Mouse (Mus musculus) liver, adult 2 months (tissue): Measurements from ENCODE around the gene Capn8. TPM values are rescaled to one million over a fixed set of nuclear protein-coding genes. Genes with fewer than 3 reads are reported as not detected.

Experiments
- DNase-seq: peaks from one replicate; pipeline ENCODE4 v3.0.0-alpha.2; 2011; ENCODE audit warnings: low read depth, low spot score; ENCODE audit errors: extremely low read depth
- H3K27ac ChIP-seq: fragments of 200-500 bp; replicated peaks from 2 replicates; pipeline ENCODE4 v1.5.1; 2012; ENCODE audit warnings: low read depth, mild to moderate bottlenecking, control low read depth, inconsistent platforms, low read length; ENCODE audit not compliant: insufficient read depth
- H3K27me3 ChIP-seq: fragments of 200-500 bp; 2 replicates; pipeline ENCODE4 v1.6.1; 2012; ENCODE audit warnings: mild to moderate bottlenecking, moderate library complexity, low read length, inconsistent platforms; ENCODE audit not compliant: control insufficient read depth, insufficient read depth
- H3K36me3 ChIP-seq: fragments of 200-500 bp; 2 replicates; pipeline ENCODE4 v1.6.1; 2012; ENCODE audit warnings: low read length, inconsistent platforms; ENCODE audit not compliant: control insufficient read depth, insufficient read depth
- H3K4me1 ChIP-seq: fragments of 200-500 bp; 2 replicates; pipeline ENCODE4 v1.6.1; 2011; ENCODE audit warnings: low read length; ENCODE audit not compliant: control insufficient read depth, insufficient read depth
- H3K4me3 ChIP-seq: fragments of 200-500 bp; 2 replicates; pipeline ENCODE4 v1.5.1; 2011; ENCODE audit warnings: low read depth, mild to moderate bottlenecking, control low read depth, low read length, moderate library complexity; ENCODE audit not compliant: insufficient read depth
- H3K79me2 ChIP-seq: fragments of 200-500 bp; 2 replicates; pipeline ENCODE4 v1.6.1; 2012; ENCODE audit warnings: inconsistent platforms, mild to moderate bottlenecking, low read length, moderate library complexity; ENCODE audit not compliant: control insufficient read depth, insufficient read depth
- H3K9ac ChIP-seq: fragments of 200-500 bp; 2 replicates; pipeline ENCODE4 v1.6.1; 2012; ENCODE audit warnings: low read depth, mild to moderate bottlenecking, control low read depth, inconsistent platforms, low read length
- CTCF ChIP-seq: fragments of 200-500 bp; IDR thresholded peaks from 2 replicates; pipeline ENCODE4 v1.5.1; 2011; ENCODE audit warnings: low read depth, low read length, control low read depth
- POLR2A ChIP-seq: fragments of 200-500 bp; IDR thresholded peaks from 2 replicates; pipeline ENCODE4 v1.6.1; 2011; ENCODE audit warnings: low read length, control low read depth; ENCODE audit not compliant: insufficient read depth; ENCODE audit errors: extremely low read depth
- WGBS: fragments of 180-500 bp; shearing (Covaris S2); methylation state at CpG from one replicate; pipeline ENCODE4 v1.1.7; 2018; 5-methylcytosine and 5-hydroxymethylcytosine counted together
- polyA plus RNA-seq: library from polyadenylated mRNA; depleted of rRNA; stranded (reverse); fragments of >200 nt; gene quantifications from 2 replicates; pipeline ENCODE4 v1.2.3, GENCODE M21; 2012
- total RNA-seq: library from RNA; depleted of rRNA; stranded (reverse); fragments of >200 nt; gene quantifications from 2 replicates; pipeline ENCODE4 v1.2.3, GENCODE M21; 2014

Gene Capn8
- total and polyA plus RNA-seq, 2 experiments = 0.04 to 0.09 TPM

GRCm38 (mm10) chr1:182553649-182554375 lies 11.0 kb upstream of the Capn8 start:
- Histone ChIP-seq H3K27ac (no peak overlapping the region), H3K79me2 (no peaks in the 10 kb centered on the region), H3K27me3 (no peaks in the 10 kb centered on the region), H3K4me3 (no peak overlapping the region), H3K9ac (no peak overlapping the region), H3K4me1 (no peaks in the 10 kb centered on the region), H3K36me3 (no peaks in the 10 kb centered on the region)
- peak; percentile 18 for DNase-seq
- 61% methylated on average over 12 of the region's 12 CpGs for WGBS
- peak; percentile 87 for TF ChIP-seq CTCF
- TF ChIP-seq POLR2A = no peak

- WGBS = 89% methylated on average over 4 of the region's 4 CpGs
- TF ChIP-seq POLR2A = no peak
- TF ChIP-seq CTCF = no peak
- H3K27ac ChIP-seq = no peak overlapping the region
- DNase-seq = no peak
- H3K79me2 ChIP-seq = no peaks in the 10 kb centered on the region
- H3K36me3 ChIP-seq = no peaks in the 10 kb centered on the region
- H3K27me3 ChIP-seq = no peaks in the 10 kb centered on the region
- peaks cover 2% of the 10 kb centered on the region; the same call in 1 of the 2 replicates for H3K4me1 ChIP-seq
- H3K4me3 ChIP-seq = no peak overlapping the region
- no peak overlapping the region for H3K9ac ChIP-seq
Measured at GRCm38 (mm10) chr1:182558271-182558670, 6.5 kb upstream of the Capn8 start.

GRCm38 (mm10) chr1:182559530-182559929 lies 5.3 kb upstream of the Capn8 start:
- no peaks in the 10 kb centered on the region for H3K36me3 ChIP-seq
- peaks cover 7% of the 10 kb centered on the region; the same call in 1 of the 2 replicates for H3K4me1 ChIP-seq
- WGBS = 84% methylated on average over 10 of the region's 11 CpGs
- H3K4me3 ChIP-seq = no peak overlapping the region
- H3K9ac ChIP-seq = no peak overlapping the region
- H3K27me3 ChIP-seq = no peaks in the 10 kb centered on the region
- H3K27ac ChIP-seq = no peak overlapping the region
- no peak for DNase-seq
- no peak for TF ChIP-seq CTCF
- TF ChIP-seq POLR2A = no peak
- no peaks in the 10 kb centered on the region for H3K79me2 ChIP-seq

- no peak overlapping the region for H3K27ac ChIP-seq
- no peak overlapping the region for H3K9ac ChIP-seq
- no peak overlapping the region for H3K4me3 ChIP-seq
- H3K36me3 ChIP-seq = no peaks in the 10 kb centered on the region
- TF ChIP-seq POLR2A = no peak
- TF ChIP-seq CTCF = peak; percentile 87
- H3K4me1 ChIP-seq = peaks cover 7% of the 10 kb centered on the region; the same call in 1 of the 2 replicates
- WGBS = 39% methylated on average over 3 of the region's 3 CpGs
- H3K27me3 ChIP-seq = no peaks in the 10 kb centered on the region
- H3K79me2 ChIP-seq = no peaks in the 10 kb centered on the region
- peak; percentile 30 for DNase-seq
Measured at GRCm38 (mm10) chr1:182560390-182561098, 4.3 kb upstream of the Capn8 start.

GRCm38 (mm10) chr1:182561945-182562514 lies 2.8 kb upstream of the Capn8 start:
- 86% methylated on average over 11 of the region's 11 CpGs for WGBS

More at GRCm38 (mm10) chr1:182561945-182562514, 2.8 kb upstream of the Capn8 start:
- Histone ChIP-seq H3K27ac (peak overlapping the region; percentile 38), H3K9ac (no peak overlapping the region), H3K79me2 (no peaks in the 10 kb centered on the region), H3K4me1 (peaks cover 7% of the 10 kb centered on the region; the same call in 1 of the 2 replicates), H3K27me3 (no peaks in the 10 kb centered on the region), H3K4me3 (no peak overlapping the region), H3K36me3 (no peaks in the 10 kb centered on the region)
- TF ChIP-seq POLR2A = no peak
- DNase-seq = no peak
